Mouse (Mus musculus) E14TG2a.4 (cell line): ENCODE measurements around the gene Ldlrad3.

Source experiments
- CTCF ChIP-seq: conservative IDR thresholded peaks from 2 replicates; pipeline ENCODE4 v1.5.1; 2014; ENCODE audit warnings: low read length
- NANOG ChIP-seq: IDR thresholded peaks from 2 replicates; pipeline ENCODE4 v1.6.1; 2014; ENCODE audit warnings: borderline replicate concordance, low read length, mixed read lengths

- TF ChIP-seq CTCF (no peak), NANOG (no peak)
These were observed 225.5 kb downstream of the Ldlrad3 start for GRCm38 (mm10) chr2:101960658-101961057.
